Mouse (Mus musculus) midbrain, postnatal 0 days (tissue): ENCODE measurements at regions not wholly inside any gene's neighbourhood (a gene's known extent, or its start where the extent isn't known, plus 50 kb on each side); places are given as distances from the start of the nearest gene placed in this dataset.
"Not testable (repeated sequence)": the region's sequence is repeated elsewhere in the genome, so short reads cannot be mapped to it uniquely, and the experiment has no call there.

Source experiments
- ATAC-seq: fragments of 200-750 bp; cut with Nextera tagmentation; 2 replicates; pipeline ENCODE4 v1.8.0; 2017; ENCODE audit warnings: moderate number of reproducible peaks, mild to moderate bottlenecking, moderate TSS enrichment, moderate library complexity; ENCODE audit not compliant: low FRiP score
- DNase-seq: peaks from one replicate; pipeline ENCODE4 v3.0.0-alpha.2; 2015; ENCODE audit warnings: low spot score
- H3K27ac ChIP-seq: fragments of 300-500 bp; sonication (generic); 2 replicates; pipeline ENCODE4 v1.5.1; 2014; ENCODE audit warnings: low read depth, mild to moderate bottlenecking, low read length, mixed read lengths
- H3K27me3 ChIP-seq: fragments of 300-500 bp; sonication (generic); 2 replicates; pipeline ENCODE4 v1.6.1; 2014; ENCODE audit warnings: low read length, control low read depth, mixed read lengths; ENCODE audit not compliant: insufficient read depth
- H3K36me3 ChIP-seq: fragments of 300-500 bp; sonication (generic); 2 replicates; pipeline ENCODE4 v1.6.1; 2014; ENCODE audit warnings: low read length, control low read depth, mixed read lengths; ENCODE audit not compliant: insufficient read depth
- H3K4me1 ChIP-seq: fragments of 300-500 bp; sonication (generic); 2 replicates; pipeline ENCODE4 v1.6.1; 2014; ENCODE audit warnings: mild to moderate bottlenecking, control low read depth, antibody characterized with exemption, low read length, mixed read lengths; ENCODE audit not compliant: insufficient read depth
- H3K4me2 ChIP-seq: fragments of 300-500 bp; sonication (generic); 2 replicates; pipeline ENCODE4 v1.6.1; 2014; ENCODE audit warnings: low read depth, mild to moderate bottlenecking, low read length, mixed read lengths; ENCODE audit not compliant: poor library complexity, severe bottlenecking
- H3K4me3 ChIP-seq: fragments of 300-500 bp; sonication (generic); 2 replicates; pipeline ENCODE4 v1.5.1; 2014; ENCODE audit warnings: low read depth, mild to moderate bottlenecking, low read length, moderate library complexity
- H3K9ac ChIP-seq: fragments of 300-500 bp; sonication (generic); replicated peaks from 2 replicates; pipeline ENCODE4 v1.6.1; 2014; ENCODE audit warnings: mild to moderate bottlenecking, low read length, moderate library complexity, mixed read lengths; ENCODE audit not compliant: poor library complexity, severe bottlenecking
- H3K9me3 ChIP-seq: fragments of 300-500 bp; sonication (generic); 2 replicates; pipeline ENCODE4 v1.6.1; 2016; ENCODE audit warnings: low read length, control low read depth
- CTCF ChIP-seq: IDR thresholded peaks from 2 replicates; pipeline ENCODE4 v1.5.1; 2016; ENCODE audit warnings: antibody characterized with exemption, mild to moderate bottlenecking
- WGBS: fragments of 180-500 bp; shearing (Covaris S2); extraction: QIAGEN DNeasy Blood & Tissue Kit; methylation state at CpG from one replicate; pipeline ENCODE4 v1.1.7; 2014; 5-methylcytosine and 5-hydroxymethylcytosine counted together

DNA sequence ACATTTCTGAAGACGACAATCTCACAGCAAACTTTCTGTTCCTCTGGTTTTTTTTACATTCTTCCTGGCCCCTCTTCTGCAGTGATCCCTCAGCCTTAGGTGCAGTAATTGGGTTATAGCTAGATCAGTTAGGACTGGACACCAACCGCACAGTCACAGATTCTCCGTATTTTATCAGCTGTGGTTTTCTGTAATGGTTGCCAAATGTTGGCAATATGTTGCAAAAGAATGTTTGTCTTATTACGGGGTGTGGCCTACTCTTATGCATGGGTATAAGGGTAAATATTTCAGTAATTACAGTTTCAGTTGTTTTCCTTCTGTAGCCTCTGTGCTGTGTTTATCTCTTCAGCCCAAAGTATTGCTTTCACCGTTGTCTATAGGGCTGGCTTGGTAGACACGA is 133.2 kb upstream of the Tsc22d2 start:
- H3K27me3 ChIP-seq = no peaks in the 10 kb centered on the region
- H3K36me3 ChIP-seq = no peaks in the 10 kb centered on the region
- H3K27ac ChIP-seq = no peak overlapping the region
- no peak for ATAC-seq
- H3K4me2 ChIP-seq = no peak overlapping the region
- WGBS = 90% methylated on average over 6 of the region's 6 CpGs
- H3K9ac ChIP-seq = no peak overlapping the region
- DNase-seq = no peak
- no peaks in the 10 kb centered on the region for H3K4me1 ChIP-seq
- no peak for TF ChIP-seq CTCF
- no peaks in the 10 kb centered on the region for H3K9me3 ChIP-seq
- no peak overlapping the region for H3K4me3 ChIP-seq

DNA sequence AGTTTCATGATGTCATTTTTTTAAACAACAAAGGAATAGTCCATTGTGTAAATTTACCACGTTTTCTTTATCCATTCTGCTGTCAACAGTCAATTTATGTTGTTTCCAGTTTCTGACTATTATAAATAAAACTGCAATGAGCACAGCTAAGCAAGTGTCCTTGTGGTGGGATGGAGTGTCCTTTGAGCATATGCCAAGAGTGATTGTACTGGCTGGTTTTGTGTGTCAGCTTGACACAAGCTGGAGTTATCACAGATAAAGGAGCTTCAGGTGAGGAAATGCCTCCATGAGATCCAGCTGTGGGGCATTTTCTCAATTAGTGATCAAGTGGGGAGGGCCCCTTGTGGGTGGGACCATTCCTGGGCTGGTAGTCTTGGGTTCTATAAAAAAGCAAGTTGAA is 130.1 kb upstream of the Tsc22d2 start:
- H3K36me3 ChIP-seq, H3K4me2 ChIP-seq, H3K4me3 ChIP-seq, H3K27ac ChIP-seq, H3K4me1 ChIP-seq, H3K27me3 ChIP-seq, ATAC-seq, H3K9ac ChIP-seq, H3K9me3 ChIP-seq, DNase-seq: not testable (repeated sequence)
- WGBS = 54% methylated on average over 1 of the region's 1 CpGs

DNA sequence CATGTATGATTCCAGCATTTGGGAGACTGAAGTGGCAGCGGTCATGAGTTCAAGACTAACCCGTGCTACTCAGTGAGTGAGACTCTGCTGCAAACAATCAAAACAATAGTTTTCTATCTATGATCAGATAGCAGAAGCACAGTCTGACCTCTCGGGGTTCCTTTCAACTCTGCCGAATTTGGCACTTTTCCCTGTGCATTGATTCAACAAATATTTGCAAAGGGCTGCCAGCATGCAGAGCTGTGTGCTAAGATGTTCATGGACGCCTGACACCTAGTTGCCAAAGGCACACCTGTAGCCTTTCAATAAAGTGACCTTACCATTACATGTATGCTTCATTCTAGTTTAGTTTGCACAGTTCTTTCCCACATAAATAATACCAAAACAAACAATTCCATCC is 118.7 kb upstream of the Tsc22d2 start:
- WGBS = 76% methylated on average over 5 of the region's 5 CpGs
- Histone ChIP-seq H3K9ac (no peak overlapping the region), H3K4me3 (no peak overlapping the region), H3K4me1 (no peaks in the 10 kb centered on the region), H3K9me3 (no peaks in the 10 kb centered on the region), H3K27me3 (no peaks in the 10 kb centered on the region), H3K27ac (no peak overlapping the region), H3K36me3 (no peaks in the 10 kb centered on the region), H3K4me2 (no peak overlapping the region)
- no peak for TF ChIP-seq CTCF
- DNase-seq (no peak), ATAC-seq (no peak)

DNA sequence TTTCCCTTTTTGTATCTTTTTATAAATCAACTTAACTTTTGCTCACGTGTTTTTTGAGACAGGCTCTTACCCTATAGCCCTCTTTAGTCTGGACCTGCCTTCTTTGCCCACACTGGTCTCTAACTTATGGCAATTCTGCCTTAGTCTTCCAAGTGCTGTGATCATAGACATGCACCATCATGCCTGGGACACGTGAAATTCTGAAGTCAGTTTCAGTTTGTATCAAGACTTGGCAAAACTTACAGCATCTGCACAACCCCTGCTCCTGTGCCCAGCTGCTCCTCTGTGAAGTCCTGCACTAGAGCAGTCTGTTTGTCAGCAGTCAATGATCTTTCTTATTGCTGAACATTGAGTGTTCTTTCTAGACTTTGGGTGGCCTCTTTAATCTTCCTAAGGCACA is 114.3 kb upstream of the Tsc22d2 start:
- WGBS = 83% methylated on average over 2 of the region's 2 CpGs
- no peaks in the 10 kb centered on the region for H3K4me1 ChIP-seq
- no peak overlapping the region for H3K9ac ChIP-seq
- DNase-seq (no peak), ATAC-seq (no peak)
- H3K27ac ChIP-seq = no peak overlapping the region
- no peak overlapping the region for H3K4me2 ChIP-seq
- no peaks in the 10 kb centered on the region for H3K9me3 ChIP-seq
- H3K36me3 ChIP-seq = no peaks in the 10 kb centered on the region
- no peak overlapping the region for H3K4me3 ChIP-seq
- no peaks in the 10 kb centered on the region for H3K27me3 ChIP-seq
- no peak for TF ChIP-seq CTCF

DNA sequence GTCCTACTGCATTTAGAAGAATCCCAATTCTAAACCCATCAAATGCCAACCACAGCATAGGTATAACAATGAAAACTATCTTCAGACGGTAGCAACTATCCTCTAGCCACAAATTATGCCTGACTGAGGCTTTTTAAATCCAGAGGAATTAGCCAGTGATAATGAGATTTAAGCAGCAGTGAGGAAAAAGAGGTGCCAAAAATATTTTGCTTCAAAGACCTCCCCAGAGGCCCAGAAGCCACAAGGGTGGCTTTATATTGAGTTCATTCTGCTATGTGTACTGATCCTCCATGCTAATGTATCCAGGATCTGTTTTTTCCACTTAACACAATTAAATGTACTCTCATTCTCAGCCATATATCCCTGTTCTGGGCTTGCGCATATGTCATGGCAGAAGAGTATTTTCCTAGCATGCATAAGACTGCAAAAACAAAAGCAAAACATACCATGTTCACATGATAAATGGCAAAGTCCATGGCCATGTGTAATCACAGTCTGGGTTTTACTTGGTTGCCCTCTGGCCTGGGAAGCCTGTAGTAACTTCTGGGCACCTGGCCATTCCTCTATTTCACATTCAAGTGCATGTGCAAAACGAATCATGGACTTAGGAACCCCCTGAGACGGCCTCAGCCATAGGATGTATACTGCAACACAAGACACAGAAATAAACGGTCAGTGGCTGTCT is 113.6 kb upstream of the Tsc22d2 start:
- no peak overlapping the region for H3K4me3 ChIP-seq

DNA sequence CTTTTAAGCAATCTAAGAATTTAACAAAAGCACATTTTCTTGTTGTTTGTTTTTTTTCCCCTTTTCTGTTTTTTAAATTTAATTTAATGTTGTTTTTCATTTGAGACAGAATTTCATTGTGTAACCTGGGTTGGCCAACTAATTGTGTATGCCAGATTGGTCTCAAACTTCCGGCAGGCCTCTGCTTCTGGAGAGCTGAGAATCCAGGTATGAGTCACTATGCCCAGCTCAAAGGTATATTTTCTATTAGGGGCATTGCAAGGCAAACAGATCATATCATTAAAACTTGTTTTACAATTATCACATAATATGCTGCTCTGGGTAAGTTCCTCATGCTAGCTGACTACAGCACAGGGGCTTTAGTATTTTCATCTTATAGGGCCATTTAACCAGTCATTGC is 112.2 kb upstream of the Tsc22d2 start:
- H3K27me3 ChIP-seq = no peaks in the 10 kb centered on the region
- H3K9me3 ChIP-seq = no peaks in the 10 kb centered on the region
- no peak for DNase-seq
- H3K36me3 ChIP-seq = no peaks in the 10 kb centered on the region
- H3K4me1 ChIP-seq = no peaks in the 10 kb centered on the region
- TF ChIP-seq CTCF = no peak
- 84% methylated on average over 1 of the region's 1 CpGs for WGBS
- no peak overlapping the region for H3K4me2 ChIP-seq
- H3K9ac ChIP-seq = no peak overlapping the region
- no peak overlapping the region for H3K4me3 ChIP-seq
- no peak overlapping the region for H3K27ac ChIP-seq
- ATAC-seq = no peak

More for the DNA sequence above, 113.6 kb upstream of the Tsc22d2 start:
- DNase-seq (no peak), ATAC-seq (0 out of 2 replicates have a peak, but pooled peaks have one; percentile 23)
- Histone ChIP-seq H3K36me3 (no peaks in the 10 kb centered on the region), H3K9ac (no peak overlapping the region), H3K27ac (no peak overlapping the region), H3K4me1 (no peaks in the 10 kb centered on the region), H3K9me3 (no peaks in the 10 kb centered on the region), H3K4me2 (no peak overlapping the region), H3K27me3 (no peaks in the 10 kb centered on the region)
- TF ChIP-seq CTCF = no peak
- WGBS = 36% methylated on average over 5 of the region's 5 CpGs
